Comparison of ENCODE assay signal across 12 mouse cellular contexts in the genomic region with DNA sequence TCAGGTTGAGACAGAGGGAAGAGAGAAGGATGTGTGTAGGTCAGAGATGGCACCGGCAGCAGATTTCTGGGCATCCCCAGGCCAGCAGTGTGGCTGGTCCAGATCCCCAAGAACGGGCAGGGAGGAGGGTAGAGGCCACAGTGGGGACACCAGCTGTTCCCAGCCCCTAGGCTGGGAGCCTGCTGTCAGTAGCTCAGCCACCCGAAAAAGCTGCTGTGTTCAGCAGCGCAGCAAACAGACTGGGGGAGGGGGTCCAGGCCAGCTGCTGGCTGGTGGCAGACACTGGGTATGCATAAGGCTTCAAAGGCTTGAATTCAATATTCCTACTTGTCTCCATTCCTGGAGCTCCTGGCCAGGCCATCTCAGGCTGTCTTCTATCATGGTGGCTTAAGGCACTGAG. TPM values are rescaled to one million over a fixed set of nuclear protein-coding genes. Genes with fewer than 3 reads are reported as not detected.
A peak's percentile ranks its signal among the peaks of the same experiment; 100 is the strongest.
DNase-seq lines count a peak whose midpoint lies in the region; ATAC-seq and TF ChIP-seq lines count a peak whose summit lies in the region.
"Had no signal": no experiment of that assay in that cellular context is flagged by ENCODE, and none has a peak within 500 bp of the region (broad histone marks: within the 10 kb centered on the region; RNA-seq: fewer than 3 reads in every experiment).

No protein-coding gene starts in this region.

- H3K4me2 ChIP-seq in kidney, embryonic 16.5 days (replicated peaks; ENCODE audit: low read depth, low read length) = no peak overlapping the region
- H3K4me2 ChIP-seq in embryonic facial prominence, embryonic 13.5 days = no peak overlapping the region
- H3K4me2 ChIP-seq in hindbrain, embryonic 11.5 days (replicated peaks; ENCODE audit: low read depth, low read length) = no peak overlapping the region
- no peak overlapping the region for H3K4me2 ChIP-seq in midbrain, embryonic 15.5 days

- DNase-seq in kidney, adult 9 months = no peak
- peak; percentile 66 for DNase-seq in hindbrain, embryonic 11.5 days (ENCODE audit: low spot score)
- no peak for DNase-seq in liver
- DNase-seq in thymus, adult 2 months = no peak
- DNase-seq: heart, postnatal 10 days; lung, adult 18-20 months had no signal

- peaks cover 15% of the 10 kb centered on the region for H3K36me3 ChIP-seq in kidney, embryonic 16.5 days (ENCODE audit: insufficient read depth, low read length)
- peaks cover 16% of the 10 kb centered on the region for H3K36me3 ChIP-seq in embryonic facial prominence, embryonic 13.5 days
- 0 out of 2 replicates have a peak, but pooled peaks cover 7% of the 10 kb centered on the region for H3K36me3 ChIP-seq in hindbrain, embryonic 11.5 days (ENCODE audit: control insufficient read depth, insufficient read depth, low read length)
- peaks cover 11% of the 10 kb centered on the region for H3K36me3 ChIP-seq in midbrain, embryonic 15.5 days (replicated peaks)
- H3K36me3 ChIP-seq in thymus, adult 2 months (ENCODE audit: control insufficient read depth, insufficient read depth, low read length) = peaks cover 12% of the 10 kb centered on the region

- H3K27me3 ChIP-seq in kidney, embryonic 16.5 days (ENCODE audit: insufficient read depth, low read length) = peaks cover 6% of the 10 kb centered on the region
- peaks cover 32% of the 10 kb centered on the region for H3K27me3 ChIP-seq in embryonic facial prominence, embryonic 13.5 days
- H3K27me3 ChIP-seq in hindbrain, embryonic 11.5 days (ENCODE audit: control insufficient read depth, insufficient read depth, low read length) = peaks cover 6% of the 10 kb centered on the region; the same call in 1 of the 2 replicates
- H3K27me3 ChIP-seq in midbrain, embryonic 15.5 days (replicated peaks) = no peaks in the 10 kb centered on the region
- peaks cover 3% of the 10 kb centered on the region; the same call in 1 of the 2 replicates for H3K27me3 ChIP-seq in thymus, adult 2 months (ENCODE audit: control insufficient read depth, insufficient read depth, low read length)
- H3K27me3 ChIP-seq: CH12.LX had no signal

- no peak overlapping the region for H3K9ac ChIP-seq in kidney, embryonic 16.5 days (replicated peaks; ENCODE audit: low read length)
- H3K9ac ChIP-seq in embryonic facial prominence, embryonic 13.5 days = peak overlapping the region; percentile 51
- H3K9ac ChIP-seq in hindbrain, embryonic 11.5 days (ENCODE audit: low read depth, low read length) = no peak overlapping the region
- no peak overlapping the region for H3K9ac ChIP-seq in midbrain, embryonic 15.5 days

- peaks cover 14% of the 10 kb centered on the region for H3K4me1 ChIP-seq in kidney, embryonic 16.5 days (ENCODE audit: insufficient read depth, low read length)
- peaks cover 25% of the 10 kb centered on the region for H3K4me1 ChIP-seq in embryonic facial prominence, embryonic 13.5 days
- H3K4me1 ChIP-seq in hindbrain, embryonic 11.5 days (replicated peaks; ENCODE audit: control insufficient read depth, insufficient read depth, low read length) = peaks cover 7% of the 10 kb centered on the region
- peaks cover 19% of the 10 kb centered on the region for H3K4me1 ChIP-seq in midbrain, embryonic 15.5 days
- H3K4me1 ChIP-seq in thymus, adult 2 months (replicated peaks; ENCODE audit: control insufficient read depth, insufficient read depth, low read length) = no peaks in the 10 kb centered on the region; the same call in 1 of the 2 replicates

- TF ChIP-seq POLR2A in thymus, adult 2 months (IDR thresholded peaks at IDR 0.05; ENCODE audit: control insufficient read depth, extremely low read depth, insufficient read depth, low read length, poor library complexity) = no peak

- no peaks in the 10 kb centered on the region for H3K9me3 ChIP-seq in kidney, embryonic 16.5 days (ENCODE audit: low read length)
- no peaks in the 10 kb centered on the region for H3K9me3 ChIP-seq in embryonic facial prominence, embryonic 13.5 days
- H3K9me3 ChIP-seq in hindbrain, embryonic 11.5 days (ENCODE audit: control insufficient read depth, low read length) = no peaks in the 10 kb centered on the region
- no peaks in the 10 kb centered on the region for H3K9me3 ChIP-seq in midbrain, embryonic 15.5 days

- H3K4me3 ChIP-seq in kidney, embryonic 16.5 days (ENCODE audit: low read length) = no peak overlapping the region
- H3K4me3 ChIP-seq in embryonic facial prominence, embryonic 13.5 days = no peak overlapping the region
- no peak overlapping the region for H3K4me3 ChIP-seq in hindbrain, embryonic 11.5 days (ENCODE audit: low read depth, low read length)
- H3K4me3 ChIP-seq in midbrain, embryonic 15.5 days = no peak overlapping the region
- no peak overlapping the region for H3K4me3 ChIP-seq in thymus, adult 2 months (ENCODE audit: control insufficient read depth, insufficient read depth, low read length)
- H3K4me3 ChIP-seq: layer of hippocampus, adult 2 months had no signal

- 27% methylated on average over 4 of the region's 4 CpGs for WGBS in kidney, embryonic 16.5 days
- WGBS in embryonic facial prominence, embryonic 13.5 days = 27% methylated on average over 4 of the region's 4 CpGs
- WGBS in hindbrain, embryonic 11.5 days = 26% methylated on average over 4 of the region's 4 CpGs
- 13% methylated on average over 4 of the region's 4 CpGs for WGBS in midbrain, embryonic 15.5 days
- WGBS in thymus, adult 2 months = 73% methylated on average over 4 of the region's 4 CpGs

- peak; percentile 28; the same call in 1 of the 2 replicates for ATAC-seq in kidney, embryonic 16.5 days (ENCODE audit: low FRiP score, low TSS enrichment)
- ATAC-seq in embryonic facial prominence, embryonic 13.5 days (ENCODE audit: insufficient number of reproducible peaks, insufficient read depth, low FRiP score, low TSS enrichment, low read depth) = no peak
- ATAC-seq in hindbrain, embryonic 11.5 days (ENCODE audit: low FRiP score) = peak; percentile 41
- ATAC-seq in midbrain, embryonic 15.5 days (replicated peaks) = 0 out of 2 replicates have a peak, but pooled peaks have one; percentile 26
- ATAC-seq in activated CD4-positive, CD25-positive, alpha-beta regulatory T cell, adult 4 months = no peak

- no peak overlapping the region for H3K27ac ChIP-seq in kidney, embryonic 16.5 days (ENCODE audit: low read length)
- H3K27ac ChIP-seq in embryonic facial prominence, embryonic 13.5 days = no peak overlapping the region
- peak overlapping the region; percentile 53; the same call in 1 of the 2 replicates for H3K27ac ChIP-seq in hindbrain, embryonic 11.5 days (ENCODE audit: low read depth, low read length)
- H3K27ac ChIP-seq in midbrain, embryonic 15.5 days = no peak overlapping the region
- H3K27ac ChIP-seq in thymus, adult 2 months (ENCODE audit: control insufficient read depth, insufficient read depth, low read length) = no peak overlapping the region

- no peak for TF ChIP-seq CTCF in thymus, adult 2 months (IDR thresholded peaks at IDR 0.05; ENCODE audit: borderline replicate concordance, control insufficient read depth, extremely low read depth, insufficient read depth, low read length, poor library complexity)

RNA-seq across cellular contexts. Expression of a gene that starts 8.3 kb away (rescaled TPM):
- polyA plus RNA-seq in kidney, embryonic 16.5 days (2015; fragmentation: Nextera tagmentation; extraction: Ambion mirVana) = 950 and 1,086 TPM in 2 replicates
- polyA plus RNA-seq in embryonic facial prominence, embryonic 13.5 days (2015; fragmentation: Nextera tagmentation; extraction: Ambion mirVana) = 983 and 1,161 TPM in 2 replicates
- 970 and 990 TPM in 2 replicates for polyA plus RNA-seq in hindbrain, embryonic 11.5 days (2014; fragmentation: Nextera tagmentation; extraction: Ambion mirVana)
- 622 and 634 TPM in 2 replicates for polyA plus RNA-seq in midbrain, embryonic 15.5 days (2015; fragmentation: Nextera tagmentation; extraction: Ambion mirVana)
- polyA plus RNA-seq in thymus, adult 2 months (2012; rRNA removed) = 1,012 and 1,033 TPM in 2 replicates
- 1,000 to 10,000 TPM; 3,386 to 3,946 TPM for polyA plus RNA-seq in activated CD4-positive, CD25-positive, alpha-beta regulatory T cell, adult 4 months (2017; shearing (Covaris generic))

RNA-seq across cellular contexts. Expression of a gene that starts 12.0 kb away (rescaled TPM):
- 12.8 TPM in 2 replicates for polyA plus RNA-seq in kidney, embryonic 16.5 days (2015; fragmentation: Nextera tagmentation; extraction: Ambion mirVana)
- polyA plus RNA-seq in embryonic facial prominence, embryonic 13.5 days (2015; fragmentation: Nextera tagmentation; extraction: Ambion mirVana) = 16.6 and 17.3 TPM in 2 replicates
- 13.1 and 18.3 TPM in 2 replicates for polyA plus RNA-seq in hindbrain, embryonic 11.5 days (2014; fragmentation: Nextera tagmentation; extraction: Ambion mirVana)
- polyA plus RNA-seq in midbrain, embryonic 15.5 days (2015; fragmentation: Nextera tagmentation; extraction: Ambion mirVana) = 72.0 and 75.2 TPM in 2 replicates
- polyA plus RNA-seq in thymus, adult 2 months (2012; rRNA removed) = 27.1 and 32.9 TPM in 2 replicates
- 1 to 10 TPM; 1.4 to 2.9 TPM for polyA plus RNA-seq in activated CD4-positive, CD25-positive, alpha-beta regulatory T cell, adult 4 months (2017; shearing (Covaris generic))

RNA-seq across cellular contexts. Expression of a gene that starts 18.4 kb away (rescaled TPM):
- polyA plus RNA-seq in kidney, embryonic 16.5 days (2015; fragmentation: Nextera tagmentation; extraction: Ambion mirVana) = 3.3 and 4.0 TPM in 2 replicates
- polyA plus RNA-seq in embryonic facial prominence, embryonic 13.5 days (2015; fragmentation: Nextera tagmentation; extraction: Ambion mirVana) = 0.30 and 0.65 TPM in 2 replicates
- 1.4 and 1.8 TPM in 2 replicates for polyA plus RNA-seq in hindbrain, embryonic 11.5 days (2014; fragmentation: Nextera tagmentation; extraction: Ambion mirVana)
- 2.6 and 3.9 TPM in 2 replicates for polyA plus RNA-seq in midbrain, embryonic 15.5 days (2015; fragmentation: Nextera tagmentation; extraction: Ambion mirVana)
- 0.50 and 0.55 TPM in 2 replicates for polyA plus RNA-seq in thymus, adult 2 months (2012; rRNA removed)
- polyA plus RNA-seq in activated CD4-positive, CD25-positive, alpha-beta regulatory T cell, adult 4 months (2017; shearing (Covaris generic)) = under 1 TPM in 1 of 2 experiments, not detected in 1; 0.37 TPM

RNA-seq across cellular contexts. Expression of a gene that starts 38.9 kb away (rescaled TPM):
- polyA plus RNA-seq in kidney, embryonic 16.5 days (2015; fragmentation: Nextera tagmentation; extraction: Ambion mirVana) = 7.3 and 7.4 TPM in 2 replicates
- polyA plus RNA-seq in embryonic facial prominence, embryonic 13.5 days (2015; fragmentation: Nextera tagmentation; extraction: Ambion mirVana) = 9.6 and 14.7 TPM in 2 replicates
- polyA plus RNA-seq in hindbrain, embryonic 11.5 days (2014; fragmentation: Nextera tagmentation; extraction: Ambion mirVana) = 9.5 and 10.2 TPM in 2 replicates
- 9.5 and 10.8 TPM in 2 replicates for polyA plus RNA-seq in midbrain, embryonic 15.5 days (2015; fragmentation: Nextera tagmentation; extraction: Ambion mirVana)
- polyA plus RNA-seq in thymus, adult 2 months (2012; rRNA removed) = 181 and 217 TPM in 2 replicates
- 10 to 100 TPM; 70.4 to 78.5 TPM for polyA plus RNA-seq in activated CD4-positive, CD25-positive, alpha-beta regulatory T cell, adult 4 months (2017; shearing (Covaris generic))

RNA-seq across cellular contexts. Expression of a gene that starts 48.6 kb away (rescaled TPM):
- 1.8 and 2.3 TPM in 2 replicates for polyA plus RNA-seq in kidney, embryonic 16.5 days (2015; fragmentation: Nextera tagmentation; extraction: Ambion mirVana)
- 0.18 and 0.34 TPM in 2 replicates for polyA plus RNA-seq in embryonic facial prominence, embryonic 13.5 days (2015; fragmentation: Nextera tagmentation; extraction: Ambion mirVana)
- polyA plus RNA-seq in hindbrain, embryonic 11.5 days (2014; fragmentation: Nextera tagmentation; extraction: Ambion mirVana) = 0.18 and 0.28 TPM in 2 replicates
- 1.7 and 1.8 TPM in 2 replicates for polyA plus RNA-seq in midbrain, embryonic 15.5 days (2015; fragmentation: Nextera tagmentation; extraction: Ambion mirVana)
- 77.5 and 94.1 TPM in 2 replicates for polyA plus RNA-seq in thymus, adult 2 months (2012; rRNA removed)
- polyA plus RNA-seq in activated CD4-positive, CD25-positive, alpha-beta regulatory T cell, adult 4 months (2017; shearing (Covaris generic)) = 1 to 10 TPM; 5.8 to 6.4 TPM

Comparison
In these comparisons a context has a peak if more than half of its experiments do, and no peak if none do; other contexts are left out.
1. ATAC-seq: peak in kidney, embryonic 16.5 days (single experiment), hindbrain, embryonic 11.5 days (single experiment) and midbrain, embryonic 15.5 days (single experiment); none in embryonic facial prominence, embryonic 13.5 days (single experiment) and activated CD4-positive, CD25-positive, alpha-beta regulatory T cell, adult 4 months (single experiment).